Mouse (Mus musculus) limb, embryonic 14.5 days (tissue): ENCODE measurements at regions not wholly inside any gene's neighbourhood (a gene's known extent, or its start where the extent isn't known, plus 50 kb on each side); places are given as distances from the start of the nearest gene placed in this dataset.

Source experiments
- ATAC-seq: fragments of 200-750 bp; cut with Nextera tagmentation; 2 replicates; pipeline ENCODE4 v1.8.0; 2017; ENCODE audit warnings: low read depth, moderate number of reproducible peaks, moderate TSS enrichment; ENCODE audit not compliant: low FRiP score
- DNase-seq: peaks from one replicate; pipeline ENCODE4 v3.0.0-alpha.2; 2015; ENCODE audit warnings: low spot score
- H3K27ac ChIP-seq: fragments of 300-500 bp; sonication (generic); replicated peaks from 2 replicates; pipeline ENCODE4 v1.5.1; 2014; ENCODE audit warnings: low read depth, mild to moderate bottlenecking, low read length, moderate library complexity, mixed read lengths
- H3K27me3 ChIP-seq: fragments of 300-500 bp; sonication (generic); 2 replicates; pipeline ENCODE4 v1.6.1; 2014; ENCODE audit warnings: low read length, mixed read lengths; ENCODE audit not compliant: control insufficient read depth, insufficient read depth
- H3K36me3 ChIP-seq: fragments of 300-500 bp; sonication (generic); 2 replicates; pipeline ENCODE4 v1.6.1; 2014; ENCODE audit warnings: mild to moderate bottlenecking, low read length, moderate library complexity, mixed read lengths; ENCODE audit not compliant: control insufficient read depth, insufficient read depth
- H3K4me1 ChIP-seq: fragments of 300-500 bp; sonication (generic); 2 replicates; pipeline ENCODE4 v1.6.1; 2014; ENCODE audit warnings: antibody characterized with exemption, low read length, mixed read lengths; ENCODE audit not compliant: control insufficient read depth, insufficient read depth
- H3K4me2 ChIP-seq: fragments of 300-500 bp; sonication (generic); replicated peaks from 2 replicates; pipeline ENCODE4 v1.6.1; 2014; ENCODE audit warnings: low read depth, mild to moderate bottlenecking, low read length, moderate library complexity; ENCODE audit not compliant: severe bottlenecking
- H3K4me3 ChIP-seq: fragments of 300-500 bp; sonication (generic); replicated peaks from 2 replicates; pipeline ENCODE4 v1.5.1; 2014; ENCODE audit warnings: low read length
- H3K9ac ChIP-seq: fragments of 300-500 bp; sonication (generic); 2 replicates; pipeline ENCODE4 v1.6.1; 2014; ENCODE audit warnings: mild to moderate bottlenecking, low read depth, low read length, moderate library complexity; ENCODE audit not compliant: severe bottlenecking
- H3K9me3 ChIP-seq: fragments of 300-500 bp; sonication (generic); 2 replicates; pipeline ENCODE4 v1.6.1; 2016; ENCODE audit warnings: low read length; ENCODE audit not compliant: control insufficient read depth
- POLR2A ChIP-seq: fragments of 200-500 bp; IDR thresholded peaks from 2 replicates; pipeline ENCODE4 v1.8.0; 2012; ENCODE audit warnings: inconsistent platforms, mild to moderate bottlenecking, moderate library complexity, borderline replicate concordance; ENCODE audit not compliant: insufficient read depth, insufficient read length; ENCODE audit errors: extremely low read depth
- WGBS: fragments of 180-500 bp; shearing (Covaris S2); extraction: QIAGEN DNeasy Blood & Tissue Kit; methylation state at CpG from one replicate; pipeline ENCODE4 v1.1.7; 2014; 5-methylcytosine and 5-hydroxymethylcytosine counted together

GRCm38 (mm10) chr3:14965438-14966044 lies 79.5 kb downstream of the Car2 start:
- TF ChIP-seq POLR2A, result no peak
- ATAC-seq (no peak), DNase-seq (no peak)
- H3K4me3 ChIP-seq, result no peak overlapping the region
- no peaks in the 10 kb centered on the region for H3K27me3 ChIP-seq
- WGBS, result 87% methylated on average over 5 of the region's 5 CpGs
- H3K9me3 ChIP-seq, result no peaks in the 10 kb centered on the region
- H3K9ac ChIP-seq, result no peak overlapping the region
- no peaks in the 10 kb centered on the region for H3K4me1 ChIP-seq
- no peaks in the 10 kb centered on the region for H3K36me3 ChIP-seq
- H3K4me2 ChIP-seq, result no peak overlapping the region
- no peak overlapping the region for H3K27ac ChIP-seq

GRCm38 (mm10) chr3:14967235-14967634 lies 81.2 kb downstream of the Car2 start:
- Histone ChIP-seq H3K27ac (no peak overlapping the region), H3K4me2 (no peak overlapping the region), H3K4me1 (no peaks in the 10 kb centered on the region), H3K4me3 (no peak overlapping the region), H3K9ac (no peak overlapping the region), H3K27me3 (no peaks in the 10 kb centered on the region), H3K9me3 (no peaks in the 10 kb centered on the region), H3K36me3 (no peaks in the 10 kb centered on the region)
- no peak for DNase-seq
- no peak for ATAC-seq
- no peak for TF ChIP-seq POLR2A
- WGBS, result 65% methylated on average over 5 of the region's 5 CpGs

- 82% methylated on average over 1 of the region's 1 CpGs for WGBS
- no peaks in the 10 kb centered on the region for H3K4me1 ChIP-seq
- no peaks in the 10 kb centered on the region for H3K36me3 ChIP-seq
- no peak overlapping the region for H3K9ac ChIP-seq
- H3K27ac ChIP-seq, result no peak overlapping the region
- no peaks in the 10 kb centered on the region for H3K9me3 ChIP-seq
- DNase-seq, result no peak
- ATAC-seq, result no peak
- no peak for TF ChIP-seq POLR2A
- no peaks in the 10 kb centered on the region for H3K27me3 ChIP-seq
- H3K4me3 ChIP-seq, result no peak overlapping the region
- H3K4me2 ChIP-seq, result no peak overlapping the region
Measured at GRCm38 (mm10) chr3:14968345-14968744, 82.3 kb downstream of the Car2 start.

- 65% methylated on average over 6 of the region's 6 CpGs for WGBS
- no peak for ATAC-seq
Measured at GRCm38 (mm10) chr3:14969698-14970097, 83.6 kb downstream of the Car2 start.

GRCm38 (mm10) chr3:14971647-14972046 lies 85.6 kb downstream of the Car2 start:
- no peak overlapping the region for H3K27ac ChIP-seq
- H3K4me3 ChIP-seq, result no peak overlapping the region
- H3K27me3 ChIP-seq, result no peaks in the 10 kb centered on the region
- WGBS, result 67% methylated on average over 2 of the region's 2 CpGs
- H3K36me3 ChIP-seq, result no peaks in the 10 kb centered on the region
- no peak for TF ChIP-seq POLR2A
- H3K4me2 ChIP-seq, result no peak overlapping the region
- no peak for ATAC-seq
- DNase-seq, result no peak
- H3K9me3 ChIP-seq, result no peaks in the 10 kb centered on the region
- H3K9ac ChIP-seq, result no peak overlapping the region
- no peaks in the 10 kb centered on the region for H3K4me1 ChIP-seq

More at GRCm38 (mm10) chr3:14969698-14970097, 83.6 kb downstream of the Car2 start:
- no peak overlapping the region for H3K4me3 ChIP-seq
- TF ChIP-seq POLR2A, result no peak
- H3K4me1 ChIP-seq, result no peaks in the 10 kb centered on the region
- H3K4me2 ChIP-seq, result no peak overlapping the region
- no peaks in the 10 kb centered on the region for H3K36me3 ChIP-seq
- no peaks in the 10 kb centered on the region for H3K9me3 ChIP-seq
- no peak for DNase-seq
- no peaks in the 10 kb centered on the region for H3K27me3 ChIP-seq
- H3K9ac ChIP-seq, result no peak overlapping the region
- no peak overlapping the region for H3K27ac ChIP-seq

GRCm38 (mm10) chr3:14974758-14975157 lies 88.7 kb downstream of the Car2 start:
- WGBS, result 84% methylated on average over 2 of the region's 2 CpGs
- Histone ChIP-seq H3K9me3 (no peaks in the 10 kb centered on the region), H3K4me3 (no peak overlapping the region), H3K27me3 (no peaks in the 10 kb centered on the region), H3K9ac (no peak overlapping the region), H3K4me2 (no peak overlapping the region), H3K4me1 (no peaks in the 10 kb centered on the region), H3K27ac (no peak overlapping the region), H3K36me3 (no peaks in the 10 kb centered on the region)
- no peak for DNase-seq
- no peak for TF ChIP-seq POLR2A
- ATAC-seq, result no peak
